ENCODE assay signal across 12 mouse cellular contexts in the genomic region with DNA sequence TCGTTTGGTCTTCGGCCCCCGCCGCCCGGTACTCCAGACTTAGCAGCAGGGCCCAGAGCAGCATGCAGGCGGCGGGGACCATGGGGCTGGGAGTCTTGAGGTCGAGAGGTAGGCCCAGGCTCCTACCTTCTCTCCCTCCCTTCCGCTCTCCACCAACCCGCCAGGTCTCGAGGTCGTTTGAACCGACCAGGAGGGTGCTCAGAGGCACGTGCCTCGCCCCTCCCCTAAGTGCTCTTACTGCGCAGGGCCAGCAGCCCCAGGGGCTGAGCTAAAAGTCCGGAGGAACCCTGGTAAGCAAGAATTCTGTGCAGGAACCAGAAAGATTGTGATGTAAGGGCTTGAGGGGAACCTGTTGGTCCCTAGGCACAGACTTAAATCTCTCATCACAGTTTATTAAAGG. TPM values are rescaled to one million over a fixed set of nuclear protein-coding genes. Genes with fewer than 3 reads are reported as not detected.
DNase-seq lines count a peak whose midpoint lies in the region; ATAC-seq and TF ChIP-seq lines count a peak whose summit lies in the region.
"Had no signal": no experiment of that assay in that cellular context is flagged by ENCODE, and none has a peak within 500 bp of the region (broad histone marks: within the 10 kb centered on the region; RNA-seq: fewer than 3 reads in every experiment).

No protein-coding gene starts in this region.

- no peak for TF ChIP-seq EP300 in lung, postnatal 0 days (IDR thresholded peaks at IDR 0.05)

- peak overlapping the region; percentile 34 for H3K4me2 ChIP-seq in heart, embryonic 14.5 days (ENCODE audit: low read length)
- H3K4me2 ChIP-seq in lung, postnatal 0 days (replicated peaks; ENCODE audit: low read depth, low read length), result 0 out of 2 replicates have a peak overlapping the region, but pooled peaks have one; percentile 22
- H3K4me2 ChIP-seq: hindbrain, embryonic 15.5 days had no signal

- no peaks in the 10 kb centered on the region for H3K9me3 ChIP-seq in heart, embryonic 14.5 days (ENCODE audit: control insufficient read depth, low read length)
- H3K9me3 ChIP-seq in lung, postnatal 0 days (ENCODE audit: low read length), result no peaks in the 10 kb centered on the region
- H3K9me3 ChIP-seq: hindbrain, embryonic 15.5 days had no signal

- ATAC-seq in heart, embryonic 14.5 days (ENCODE audit: insufficient number of reproducible peaks, insufficient read depth, low FRiP score, low read depth), result no peak
- ATAC-seq in lung, postnatal 0 days, result peak; percentile 57
- peak; percentile 26; the same call in 1 of the 2 replicates for ATAC-seq in granulocyte monocyte progenitor cell, adult 5-6 weeks (replicated peaks; ENCODE audit: poor library complexity, severe bottlenecking)
- peak; percentile 24; the same call in 1 of the 2 replicates for ATAC-seq in megakaryocyte, adult 5-6 weeks (ENCODE audit: poor library complexity, severe bottlenecking)

- H3K27me3 ChIP-seq in heart, embryonic 14.5 days (ENCODE audit: control insufficient read depth, insufficient read depth, low read length), result no peaks in the 10 kb centered on the region
- H3K27me3 ChIP-seq in lung, postnatal 0 days (replicated peaks; ENCODE audit: insufficient read depth, low read length), result no peaks in the 10 kb centered on the region
- H3K27me3 ChIP-seq: CH12.LX; hindbrain, embryonic 15.5 days had no signal

- peaks cover 25% of the 10 kb centered on the region for H3K36me3 ChIP-seq in heart, embryonic 14.5 days (ENCODE audit: control insufficient read depth, insufficient read depth, low read length)
- H3K36me3 ChIP-seq in lung, postnatal 0 days (ENCODE audit: insufficient read depth, low read length), result peaks cover 3% of the 10 kb centered on the region; the same call in 1 of the 2 replicates

- H3K9ac ChIP-seq in heart, embryonic 14.5 days (ENCODE audit: low read length), result peak overlapping the region; percentile 52; the same call in 1 of the 2 replicates
- no peak overlapping the region for H3K9ac ChIP-seq in lung, postnatal 0 days (replicated peaks; ENCODE audit: low read depth)
- H3K9ac ChIP-seq: hindbrain, embryonic 15.5 days had no signal

- H3K4me3 ChIP-seq in heart, embryonic 14.5 days (ENCODE audit: control insufficient read depth in 1 of 2, insufficient read depth in 1 of 2, low read depth in 1 of 2, low read length in 2 of 2), result peak overlapping the region in 1 of 2 experiments; percentile 2; a peak in 1 of 4 replicates
- H3K4me3 ChIP-seq in lung, postnatal 0 days (ENCODE audit: low read depth, low read length), result no peak overlapping the region
- H3K4me3 ChIP-seq: hindbrain, embryonic 15.5 days had no signal

- no peak overlapping the region for H3K27ac ChIP-seq in heart, embryonic 14.5 days (replicated peaks in 1 of 2; ENCODE audit: control insufficient read depth in 1 of 2, insufficient read depth in 1 of 2, low read depth in 2 of 2, low read length in 2 of 2)
- no peak overlapping the region for H3K27ac ChIP-seq in lung, postnatal 0 days (ENCODE audit: low read length)
- H3K27ac ChIP-seq: hindbrain, embryonic 15.5 days had no signal

- DNase-seq in heart, adult 8-10 months (ENCODE audit: low spot score), result no peak
- peak; percentile 44 for DNase-seq in lung, postnatal 0 days (ENCODE audit: low spot score)
- no peak for DNase-seq in lung, postnatal 14 days
- DNase-seq in ovary, postnatal 36 days (ENCODE audit: low spot score), result no peak
- DNase-seq in thymus, postnatal 0 days (ENCODE audit: low spot score), result no peak
- DNase-seq: adrenal gland, adult 2 months; cerebellum, adult 11 months had no signal

- peaks cover 6 to 9% of the 10 kb centered on the region in 2 experiments; a peak in 2 of 4 replicates for H3K4me1 ChIP-seq in heart, embryonic 14.5 days (ENCODE audit: control insufficient read depth in 2 of 2, insufficient read depth in 2 of 2, low read length in 2 of 2)
- no peaks in the 10 kb centered on the region for H3K4me1 ChIP-seq in lung, postnatal 0 days (ENCODE audit: insufficient read depth, low read depth, low read length)
- H3K4me1 ChIP-seq: hindbrain, embryonic 15.5 days had no signal

- WGBS in heart, embryonic 14.5 days, result 22% methylated on average over 17 of the region's 17 CpGs
- WGBS in lung, postnatal 0 days, result 33% methylated on average over 17 of the region's 17 CpGs

- no peak for TF ChIP-seq CTCF in lung, postnatal 0 days (IDR thresholded peaks at IDR 0.05)

RNA-seq across cellular contexts. Expression of a gene that starts 0.5 kb away (rescaled TPM):
- polyA plus RNA-seq in heart, embryonic 14.5 days (2014; fragmentation: Nextera tagmentation; extraction: Ambion mirVana), result 0.23 and 0.46 TPM in 2 replicates
- total RNA-seq in heart, adult 8-10 months (2022), result not detected
- 1.5 and 1.6 TPM in 2 replicates for polyA plus RNA-seq in lung, postnatal 0 days (2015; fragmentation: Nextera tagmentation; extraction: Ambion mirVana)
- total RNA-seq in granulocyte monocyte progenitor cell, adult 5-6 weeks (2014; fragmentation: Nextera tagmentation), result 1.0 TPM in 1 of 2 replicates, not detected in the other
- 0.22 and 1.8 TPM in 2 replicates for total RNA-seq in granulocyte monocyte progenitor cell, adult 5-6 weeks (2017)
- 0.16 and 0.21 TPM in 2 replicates for total RNA-seq in megakaryocyte, adult 5-6 weeks (2015)
- total RNA-seq in megakaryocyte, adult 5-6 weeks (2017), result not detected in 2 replicates
- 0.32 and 0.39 TPM in 2 replicates for polyA plus RNA-seq in thymus, postnatal 0 days (2015; fragmentation: Nextera tagmentation; extraction: Ambion mirVana)
- total RNA-seq: CH12.LX had no signal

RNA-seq across cellular contexts. Expression of a gene that starts 8.9 kb away (rescaled TPM):
- polyA plus RNA-seq in heart, embryonic 14.5 days (2014; fragmentation: Nextera tagmentation; extraction: Ambion mirVana), result 12.6 and 14.2 TPM in 2 replicates
- total RNA-seq in heart, adult 8-10 months (2022), result 10 to 100 TPM in 2 of 4 experiments, 1 to 10 TPM in 2; 5.5 to 11.3 (median 9.5) TPM
- 5.9 and 6.5 TPM in 2 replicates for polyA plus RNA-seq in lung, postnatal 0 days (2015; fragmentation: Nextera tagmentation; extraction: Ambion mirVana)
- 3.2 and 6.9 TPM in 2 replicates for total RNA-seq in granulocyte monocyte progenitor cell, adult 5-6 weeks (2014; fragmentation: Nextera tagmentation)
- total RNA-seq in granulocyte monocyte progenitor cell, adult 5-6 weeks (2017), result 1.7 and 1.9 TPM in 2 replicates
- total RNA-seq in megakaryocyte, adult 5-6 weeks (2015), result 3.3 and 6.1 TPM in 2 replicates
- total RNA-seq in megakaryocyte, adult 5-6 weeks (2017), result 2.8 and 7.3 TPM in 2 replicates
- polyA plus RNA-seq in thymus, postnatal 0 days (2015; fragmentation: Nextera tagmentation; extraction: Ambion mirVana), result 14.0 and 15.7 TPM in 2 replicates

RNA-seq across cellular contexts. Expression of a gene that starts 10.1 kb away (rescaled TPM):
- polyA plus RNA-seq in heart, embryonic 14.5 days (2014; fragmentation: Nextera tagmentation; extraction: Ambion mirVana), result not detected in 2 replicates
- total RNA-seq in heart, adult 8-10 months (2022), result not detected
- polyA plus RNA-seq in lung, postnatal 0 days (2015; fragmentation: Nextera tagmentation; extraction: Ambion mirVana), result 2.5 and 2.8 TPM in 2 replicates
- 0.88 TPM in 1 of 2 replicates, not detected in the other for total RNA-seq in granulocyte monocyte progenitor cell, adult 5-6 weeks (2014; fragmentation: Nextera tagmentation)
- total RNA-seq in granulocyte monocyte progenitor cell, adult 5-6 weeks (2017), result not detected in 2 replicates
- total RNA-seq in megakaryocyte, adult 5-6 weeks (2015), result not detected in 2 replicates
- total RNA-seq in megakaryocyte, adult 5-6 weeks (2017), result not detected in 2 replicates
- polyA plus RNA-seq in thymus, postnatal 0 days (2015; fragmentation: Nextera tagmentation; extraction: Ambion mirVana), result 0.35 and 0.40 TPM in 2 replicates
- total RNA-seq: adrenal gland, adult 2 months; CH12.LX had no signal
- polyA plus RNA-seq: adrenal gland, adult 2 months had no signal

RNA-seq across cellular contexts. Expression of a gene that starts 12.4 kb away (rescaled TPM):
- 61.7 and 63.3 TPM in 2 replicates for polyA plus RNA-seq in heart, embryonic 14.5 days (2014; fragmentation: Nextera tagmentation; extraction: Ambion mirVana)
- 10 to 100 TPM; 17.0 to 22.8 (median 20.4) TPM for total RNA-seq in heart, adult 8-10 months (2022)
- 104 and 120 TPM in 2 replicates for polyA plus RNA-seq in lung, postnatal 0 days (2015; fragmentation: Nextera tagmentation; extraction: Ambion mirVana)
- total RNA-seq in granulocyte monocyte progenitor cell, adult 5-6 weeks (2014; fragmentation: Nextera tagmentation), result 93.6 and 99.1 TPM in 2 replicates
- total RNA-seq in granulocyte monocyte progenitor cell, adult 5-6 weeks (2017), result 43.0 and 61.6 TPM in 2 replicates
- total RNA-seq in megakaryocyte, adult 5-6 weeks (2015), result 131 and 142 TPM in 2 replicates
- total RNA-seq in megakaryocyte, adult 5-6 weeks (2017), result 151 TPM in 2 replicates
- 167 and 178 TPM in 2 replicates for polyA plus RNA-seq in thymus, postnatal 0 days (2015; fragmentation: Nextera tagmentation; extraction: Ambion mirVana)

RNA-seq across cellular contexts. Expression of a gene that starts 23.2 kb away (rescaled TPM):
- polyA plus RNA-seq in heart, embryonic 14.5 days (2014; fragmentation: Nextera tagmentation; extraction: Ambion mirVana), result 6.6 and 7.9 TPM in 2 replicates
- 10 to 100 TPM; 12.2 to 13.9 (median 13.2) TPM for total RNA-seq in heart, adult 8-10 months (2022)
- polyA plus RNA-seq in lung, postnatal 0 days (2015; fragmentation: Nextera tagmentation; extraction: Ambion mirVana), result 4.3 and 4.7 TPM in 2 replicates
- total RNA-seq in granulocyte monocyte progenitor cell, adult 5-6 weeks (2014; fragmentation: Nextera tagmentation), result 36.0 and 54.3 TPM in 2 replicates
- total RNA-seq in granulocyte monocyte progenitor cell, adult 5-6 weeks (2017), result 39.8 and 43.6 TPM in 2 replicates
- total RNA-seq in megakaryocyte, adult 5-6 weeks (2015), result 37.6 and 39.3 TPM in 2 replicates
- total RNA-seq in megakaryocyte, adult 5-6 weeks (2017), result 64.2 and 73.3 TPM in 2 replicates
- polyA plus RNA-seq in thymus, postnatal 0 days (2015; fragmentation: Nextera tagmentation; extraction: Ambion mirVana), result 9.3 and 13.8 TPM in 2 replicates
